Mouse (Mus musculus) bone marrow macrophage, adult 2 months (primary cell): ENCODE data around the gene Tspan5. TPM values are rescaled to one million over a fixed set of nuclear protein-coding genes. Genes with fewer than 3 reads are reported as not detected.

Source experiments
- H3K27ac ChIP-seq: 2 replicates; pipeline ENCODE4 v1.5.1; 2012; ENCODE audit warnings: low read depth, low read length; ENCODE audit not compliant: insufficient read depth
- H3K4me1 ChIP-seq: 2 replicates; pipeline ENCODE4 v1.6.1; 2012; ENCODE audit warnings: low read length; ENCODE audit not compliant: control insufficient read depth, insufficient read depth
- H3K4me3 ChIP-seq: 2 replicates; pipeline ENCODE4 v1.5.1; 2012; ENCODE audit warnings: mild to moderate bottlenecking, low read length, moderate library complexity; ENCODE audit not compliant: insufficient read depth
- CTCF ChIP-seq: IDR thresholded peaks from 2 replicates; pipeline ENCODE4 v1.5.1; 2012; ENCODE audit warnings: low read depth, mild to moderate bottlenecking, low read length, moderate library complexity
- POLR2A ChIP-seq: IDR thresholded peaks from 2 replicates; pipeline ENCODE4 v1.6.1; 2012; ENCODE audit warnings: mild to moderate bottlenecking, low read depth, low read length, borderline replicate concordance
- polyA plus RNA-seq: library from polyadenylated mRNA; stranded (reverse); fragments of >200 nt; gene quantifications from 2 replicates; pipeline ENCODE4 v1.2.4, GENCODE M21; 2012; ENCODE audit not compliant: missing spikeins, insufficient read depth, insufficient read length

Tspan5 gene
- polyA plus RNA-seq, 1 experiment, result 11.2 TPM

GRCm38 (mm10) chr3:138783859-138784640 lies 42.1 kb downstream of the Tspan5 start:
- no peaks in the 10 kb centered on the region; the same call in 1 of the 2 replicates for H3K4me1 ChIP-seq
- H3K27ac ChIP-seq, result no peak overlapping the region
- H3K4me3 ChIP-seq, result no peak overlapping the region
- TF ChIP-seq POLR2A (no peak), CTCF (no peak)

- Histone ChIP-seq H3K27ac (no peak overlapping the region), H3K4me1 (no peaks in the 10 kb centered on the region; the same call in 1 of the 2 replicates), H3K4me3 (no peak overlapping the region)
- TF ChIP-seq CTCF, result no peak
- no peak for TF ChIP-seq POLR2A
These were observed 42.6 kb downstream of the Tspan5 start for GRCm38 (mm10) chr3:138784641-138785025.

- H3K4me1 ChIP-seq, result no peaks in the 10 kb centered on the region
- H3K4me3 ChIP-seq, result no peak overlapping the region
- no peak for TF ChIP-seq CTCF
- no peak for TF ChIP-seq POLR2A
- H3K27ac ChIP-seq, result no peak overlapping the region
These were observed 45.9 kb downstream of the Tspan5 start for GRCm38 (mm10) chr3:138787758-138788488.

- Histone ChIP-seq H3K4me3 (no peak overlapping the region), H3K4me1 (no peaks in the 10 kb centered on the region), H3K27ac (no peak overlapping the region)
- no peak for TF ChIP-seq CTCF
- TF ChIP-seq POLR2A, result no peak
These were observed 46.5 kb downstream of the Tspan5 start for GRCm38 (mm10) chr3:138788489-138788850.

- H3K4me3 ChIP-seq, result no peak overlapping the region
- H3K27ac ChIP-seq, result no peak overlapping the region
- TF ChIP-seq POLR2A (no peak), CTCF (no peak)
- H3K4me1 ChIP-seq, result no peaks in the 10 kb centered on the region
These were observed 47.3 kb downstream of the Tspan5 start for GRCm38 (mm10) chr3:138789275-138789674.

- TF ChIP-seq CTCF (no peak), POLR2A (no peak)
- Histone ChIP-seq H3K4me1 (no peaks in the 10 kb centered on the region), H3K4me3 (no peak overlapping the region), H3K27ac (no peak overlapping the region)
These were observed 52.5 kb downstream of the Tspan5 start for GRCm38 (mm10) chr3:138794533-138794932.

- no peak for TF ChIP-seq POLR2A
- TF ChIP-seq CTCF, result no peak
- Histone ChIP-seq H3K27ac (no peak overlapping the region), H3K4me1 (no peaks in the 10 kb centered on the region), H3K4me3 (no peak overlapping the region)
These were observed 54.0 kb downstream of the Tspan5 start for GRCm38 (mm10) chr3:138795951-138796350.

GRCm38 (mm10) chr3:138796583-138796982 lies 54.6 kb downstream of the Tspan5 start:
- Histone ChIP-seq H3K4me1 (no peaks in the 10 kb centered on the region), H3K4me3 (no peak overlapping the region), H3K27ac (no peak overlapping the region)
- TF ChIP-seq POLR2A, result no peak
- TF ChIP-seq CTCF, result no peak

GRCm38 (mm10) chr3:138800664-138801411 lies 58.8 kb downstream of the Tspan5 start:
- no peak overlapping the region for H3K27ac ChIP-seq
- no peak overlapping the region for H3K4me3 ChIP-seq
- H3K4me1 ChIP-seq, result no peaks in the 10 kb centered on the region
- TF ChIP-seq CTCF, result no peak
- TF ChIP-seq POLR2A, result no peak
